Mouse (Mus musculus): ENCODE data around the gene Ndufaf5. TPM values are rescaled to one million over a fixed set of nuclear protein-coding genes. Genes with fewer than 3 reads are reported as not detected.
"Not testable (repeated sequence)": the region's sequence is repeated elsewhere in the genome, so short reads cannot be mapped to it uniquely, and the experiment has no call there.

Ndufaf5 gene
- polyA plus RNA-seq (2017; shearing (Covaris generic)), result 10 to 100 TPM; 14.3 to 20.1 (median 17.2) TPM

GRCm38 (mm10) chr2:140170127-140170802, at the start of gene Ndufaf5, which contains the start of gene Esf1:
Ndufaf5 (plus strand) TSS chr2:140170649.
Esf1 (minus strand) TSS chr2:140170564.
- ATAC-seq, result peak; percentile 97

- ATAC-seq, result no peak
Observed at GRCm38 (mm10) chr2:140125516-140125915, 44.9 kb upstream of the Ndufaf5 start.

- ATAC-seq, result not testable (repeated sequence)
Observed at GRCm38 (mm10) chr2:140151743-140152142, 18.7 kb upstream of the Ndufaf5 start, which contains the start of gene Gm17374. Gm17374 (plus strand) TSS chr2:140152043.

GRCm38 (mm10) chr2:140159186-140159730, 11.2 kb upstream of the Ndufaf5 start:
- ATAC-seq, result peak; percentile 81

- no peak for ATAC-seq
Observed at GRCm38 (mm10) chr2:140163351-140163854, 7.0 kb upstream of the Ndufaf5 start.

- no peak for ATAC-seq
Observed at GRCm38 (mm10) chr2:140169057-140169456, 1.4 kb upstream of the Ndufaf5 start.

- peak; percentile 63 for ATAC-seq
Observed at GRCm38 (mm10) chr2:140170803-140171553, 529 bp downstream of the Ndufaf5 start.

GRCm38 (mm10) chr2:140185685-140186210, 15.3 kb downstream of the Ndufaf5 start:
- ATAC-seq, result not testable (repeated sequence)

GRCm38 (mm10) chr2:140200713-140201112, 30.3 kb downstream of the Ndufaf5 start:
- no peak for ATAC-seq

- no peak for ATAC-seq
Observed at GRCm38 (mm10) chr2:140202573-140202972, 32.1 kb downstream of the Ndufaf5 start.

GRCm38 (mm10) chr2:140203756-140204155, 33.3 kb downstream of the Ndufaf5 start:
- no peak for ATAC-seq

- ATAC-seq, result no peak
Observed at GRCm38 (mm10) chr2:140214519-140215027, 44.1 kb downstream of the Ndufaf5 start.

- ATAC-seq, result no peak
Observed at GRCm38 (mm10) chr2:140215415-140215814, 45.0 kb downstream of the Ndufaf5 start.

GRCm38 (mm10) chr2:140215965-140216364, 45.5 kb downstream of the Ndufaf5 start:
- ATAC-seq, result no peak

GRCm38 (mm10) chr2:140220325-140220724, 49.9 kb downstream of the Ndufaf5 start:
- ATAC-seq, result no peak

- ATAC-seq, result no peak
Observed at GRCm38 (mm10) chr2:140230295-140230694, 59.8 kb downstream of the Ndufaf5 start.

- ATAC-seq, result no peak
Observed at GRCm38 (mm10) chr2:140237245-140237644, 66.8 kb downstream of the Ndufaf5 start.

- ATAC-seq, result no peak
Observed at GRCm38 (mm10) chr2:140242398-140242797, 71.9 kb downstream of the Ndufaf5 start.

- ATAC-seq, result no peak
Observed at GRCm38 (mm10) chr2:140243105-140243504, 72.7 kb downstream of the Ndufaf5 start.
